In the genomic region with DNA sequence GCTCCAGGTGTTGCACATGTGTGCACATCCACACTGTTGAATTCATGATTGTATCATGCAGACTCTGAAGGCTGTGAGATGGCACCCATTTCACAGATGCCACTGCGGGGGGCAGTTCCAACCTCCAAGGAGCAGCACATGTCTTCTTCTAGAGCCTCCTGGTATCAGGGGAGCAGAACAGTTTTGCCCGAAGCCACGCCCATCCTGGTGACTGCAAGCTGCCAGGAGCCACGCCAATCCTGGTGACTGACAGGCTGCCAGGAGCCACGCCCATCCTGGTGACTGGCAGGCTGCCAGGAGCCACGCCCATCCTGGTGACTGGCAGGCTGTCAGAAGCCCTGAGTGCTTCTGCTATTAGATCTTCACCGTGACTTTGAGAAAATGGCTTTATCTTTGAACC, we compare ENCODE assay signal across 10 mouse cellular contexts.
DNase-seq lines count a peak whose midpoint lies in the region; ATAC-seq and TF ChIP-seq lines count a peak whose summit lies in the region.
"Had no signal": no experiment of that assay in that cellular context is flagged by ENCODE, and none has a peak within 500 bp of the region (broad histone marks: within the 10 kb centered on the region; RNA-seq: fewer than 3 reads in every experiment).

No protein-coding gene starts in this region.

- TF ChIP-seq CTCF in heart, adult 2 months (IDR thresholded peaks at IDR 0.05) = no peak

- H3K9ac ChIP-seq in heart, adult 2 months (ENCODE audit: low read depth, low read length) = no peak overlapping the region
- no peak overlapping the region for H3K9ac ChIP-seq in heart, embryonic 12.5 days
- H3K9ac ChIP-seq in liver, embryonic 16.5 days (ENCODE audit: low read depth, low read length) = no peak overlapping the region

- no peak overlapping the region for H3K4me2 ChIP-seq in heart, embryonic 12.5 days
- H3K4me2 ChIP-seq in liver, embryonic 16.5 days (ENCODE audit: low read depth, low read length) = no peak overlapping the region

- 14% methylated on average over 7 of the region's 7 CpGs for WGBS in heart, adult 2 months
- 14% methylated on average over 7 of the region's 7 CpGs for WGBS in heart, embryonic 12.5 days
- 13% methylated on average over 7 of the region's 7 CpGs for whole genome bisulfite sequencing in liver, embryonic 16.5 days (ENCODE audit: insufficient replicate concordance)

- H3K79me2 ChIP-seq in heart, adult 2 months (replicated peaks; ENCODE audit: control insufficient read depth, insufficient read depth, low read length) = no peaks in the 10 kb centered on the region

- TF ChIP-seq EP300 in heart, adult 2 months (IDR thresholded peaks at IDR 0.05; ENCODE audit: insufficient read depth, low read depth, low read length) = no peak

- no peaks in the 10 kb centered on the region for H3K36me3 ChIP-seq in heart, adult 2 months (ENCODE audit: control insufficient read depth, insufficient read depth, low read length)
- no peaks in the 10 kb centered on the region for H3K36me3 ChIP-seq in heart, embryonic 12.5 days
- H3K36me3 ChIP-seq in liver, embryonic 16.5 days (ENCODE audit: control insufficient read depth, insufficient read depth) = no peaks in the 10 kb centered on the region

- H3K9me3 ChIP-seq in heart, embryonic 12.5 days (replicated peaks) = no peaks in the 10 kb centered on the region
- H3K9me3 ChIP-seq in liver, embryonic 16.5 days (replicated peaks; ENCODE audit: control insufficient read depth, low read length) = no peaks in the 10 kb centered on the region

- H3K4me1 ChIP-seq in heart, adult 2 months (ENCODE audit: control insufficient read depth, insufficient read depth, low read length) = no peaks in the 10 kb centered on the region
- H3K4me1 ChIP-seq in heart, embryonic 12.5 days (replicated peaks) = 0 out of 2 replicates have a peak, but pooled peaks cover 12% of the 10 kb centered on the region
- H3K4me1 ChIP-seq in liver, embryonic 16.5 days (ENCODE audit: control insufficient read depth, low read depth, low read length) = peaks cover 4% of the 10 kb centered on the region

- H3K4me3 ChIP-seq in heart, adult 2 months = no peak overlapping the region
- H3K4me3 ChIP-seq in heart, embryonic 12.5 days = no peak overlapping the region
- no peak overlapping the region for H3K4me3 ChIP-seq in liver, embryonic 16.5 days (ENCODE audit: low read depth, low read length)

- no peaks in the 10 kb centered on the region for H3K27me3 ChIP-seq in heart, adult 2 months (ENCODE audit: control insufficient read depth, insufficient read depth, low read length)
- H3K27me3 ChIP-seq in heart, embryonic 12.5 days (replicated peaks) = no peaks in the 10 kb centered on the region
- no peaks in the 10 kb centered on the region for H3K27me3 ChIP-seq in liver, embryonic 16.5 days (ENCODE audit: control insufficient read depth, insufficient read depth, low read depth, low read length)

- DNase-seq in heart, adult 2 months = peak; percentile 13 to 32
- DNase-seq in heart, adult 8-10 months (ENCODE audit: low spot score) = no peak
- DNase-seq in MEL-GATA-1-ER (ENCODE audit: extremely low read depth, low read depth) = peak; percentile 77
- no peak for DNase-seq in Muller cell, postnatal 12 days (ENCODE audit: inconsistent ontology term)
- DNase-seq in left cerebral cortex, adult 18-20 months (ENCODE audit: low spot score in 2 of 2) = no peak

- ATAC-seq in heart, embryonic 12.5 days (ENCODE audit: insufficient number of reproducible peaks, low FRiP score) = peak; percentile 56; the same call in 1 of the 2 replicates
- peak; percentile 83 for ATAC-seq in liver, embryonic 16.5 days (ENCODE audit: low read depth)
- no peak for ATAC-seq in cerebellum, adult (ENCODE audit: insufficient number of reproducible peaks, low FRiP score, low TSS enrichment)
- ATAC-seq: Patski had no signal

- intact Hi-C loops in heart, adult 2 months (cut with DNase I) = no loop called here

- no peak for TF ChIP-seq POLR2A in heart, adult 2 months (IDR thresholded peaks at IDR 0.05; ENCODE audit: insufficient read depth, low read depth, low read length)

- H3K27ac ChIP-seq in heart, adult 2 months = no peak overlapping the region
- H3K27ac ChIP-seq in heart, embryonic 12.5 days (ENCODE audit: poor library complexity, severe bottlenecking) = no peak overlapping the region
- no peak overlapping the region for H3K27ac ChIP-seq in liver, embryonic 16.5 days (ENCODE audit: low read length)
- H3K27ac ChIP-seq: kidney, postnatal 0 days had no signal

Comparison
In these comparisons a context has a peak if more than half of its experiments do, and no peak if none do; other contexts are left out.
1. DNase-seq: peak in heart, adult 2 months (2 of 2) and MEL-GATA-1-ER (single experiment); none in heart, adult 8-10 months (single experiment), Muller cell, postnatal 12 days (single experiment) and left cerebral cortex, adult 18-20 months (0 of 2).